Mouse (Mus musculus) bone marrow macrophage, adult 2 months (primary cell): ENCODE measurements around the gene Amh.

Experiments used
- CTCF ChIP-seq: IDR thresholded peaks from 2 replicates; pipeline ENCODE4 v1.5.1; 2012; ENCODE audit warnings: low read depth, mild to moderate bottlenecking, low read length, moderate library complexity
- POLR2A ChIP-seq: IDR thresholded peaks from 2 replicates; pipeline ENCODE4 v1.6.1; 2012; ENCODE audit warnings: mild to moderate bottlenecking, low read depth, low read length, borderline replicate concordance

GRCm38 (mm10) chr10:80842334-80842733 lies 37.3 kb downstream of the Amh start:
- TF ChIP-seq POLR2A (no peak), CTCF (no peak)
